9 mouse cellular contexts compared by ENCODE assay signal in the genomic region with DNA sequence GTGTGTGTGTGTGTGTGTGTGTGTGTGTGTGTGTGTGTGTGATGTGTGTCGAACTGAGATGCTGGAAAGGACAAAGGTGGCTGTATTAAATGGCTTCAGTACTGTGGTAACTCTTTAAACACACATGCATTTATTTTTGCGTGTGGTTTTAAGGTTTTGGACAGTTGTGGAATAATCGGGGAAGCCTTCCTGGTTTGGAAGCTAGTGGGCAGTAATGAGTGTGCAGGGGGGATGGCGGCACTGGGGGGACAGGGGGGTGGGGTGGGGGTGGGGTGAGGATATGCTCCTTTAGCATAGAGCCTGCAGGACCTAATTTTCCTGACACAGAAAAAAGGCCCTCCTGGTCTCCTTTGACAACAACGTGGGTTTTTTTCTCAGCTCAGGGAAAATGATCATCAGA. TPM values are rescaled to one million over a fixed set of nuclear protein-coding genes. Genes with fewer than 3 reads are reported as not detected.
DNase-seq lines count a peak whose midpoint lies in the region; ATAC-seq lines count a peak whose summit lies in the region.
"Had no signal": no experiment of that assay in that cellular context is flagged by ENCODE, and none has a peak within 500 bp of the region (broad histone marks: within the 10 kb centered on the region; RNA-seq: fewer than 3 reads in every experiment).

No protein-coding gene starts in this region.

- peak overlapping the region; percentile 94 for H3K4me2 ChIP-seq in lung, embryonic 15.5 days
- H3K4me2 ChIP-seq in forebrain, embryonic 12.5 days = peak overlapping the region; percentile 99
- H3K4me2 ChIP-seq in limb, embryonic 12.5 days = peak overlapping the region; percentile 88

- no peak for ATAC-seq in lung, embryonic 15.5 days (ENCODE audit: borderline replicate concordance, extremely low read depth, low FRiP score, low TSS enrichment)
- no peak for ATAC-seq in forebrain, embryonic 12.5 days (ENCODE audit: low FRiP score)
- no peak for ATAC-seq in limb, embryonic 12.5 days (ENCODE audit: insufficient number of reproducible peaks, insufficient read depth, low FRiP score, low TSS enrichment, low read depth)

- H3K9me3 ChIP-seq in lung, embryonic 15.5 days = no peaks in the 10 kb centered on the region
- H3K9me3 ChIP-seq in forebrain, embryonic 12.5 days = no peaks in the 10 kb centered on the region
- H3K9me3 ChIP-seq in limb, embryonic 12.5 days = no peaks in the 10 kb centered on the region

- no peak overlapping the region for H3K9ac ChIP-seq in lung, embryonic 15.5 days
- peak overlapping the region; percentile 88 for H3K9ac ChIP-seq in forebrain, embryonic 12.5 days
- H3K9ac ChIP-seq in limb, embryonic 12.5 days (replicated peaks) = peak overlapping the region; percentile 94

- peaks cover 58% of the 10 kb centered on the region for H3K27me3 ChIP-seq in lung, embryonic 15.5 days
- peaks cover 4% of the 10 kb centered on the region; the same call in 1 of the 2 replicates for H3K27me3 ChIP-seq in forebrain, embryonic 12.5 days
- peaks cover 7% of the 10 kb centered on the region for H3K27me3 ChIP-seq in limb, embryonic 12.5 days

- peaks cover 69% of the 10 kb centered on the region for H3K4me1 ChIP-seq in lung, embryonic 15.5 days
- H3K4me1 ChIP-seq in forebrain, embryonic 12.5 days = peaks cover 42% of the 10 kb centered on the region
- H3K4me1 ChIP-seq in limb, embryonic 12.5 days (replicated peaks) = peaks cover 61% of the 10 kb centered on the region

- H3K27ac ChIP-seq in lung, embryonic 15.5 days = no peak overlapping the region
- no peak overlapping the region for H3K27ac ChIP-seq in forebrain, embryonic 12.5 days
- no peak overlapping the region for H3K27ac ChIP-seq in limb, embryonic 12.5 days

- WGBS in lung, embryonic 15.5 days = 5% methylated on average over 5 of the region's 5 CpGs
- WGBS in forebrain, embryonic 12.5 days = 5% methylated on average over 5 of the region's 5 CpGs
- WGBS in limb, embryonic 12.5 days = 8% methylated on average over 5 of the region's 5 CpGs

- no peak for DNase-seq in lung, postnatal 25 days (ENCODE audit: low spot score)
- DNase-seq in retina, postnatal 1 day = peak; percentile 25
- no peak for DNase-seq in thymus, postnatal 0 days (ENCODE audit: low spot score)
- DNase-seq in adrenal gland, postnatal 10 days = no peak
- DNase-seq in layer of hippocampus, postnatal 36 days = no peak
- DNase-seq: adrenal gland, adult 8-10 months had no signal

- peak overlapping the region; percentile 74 for H3K4me3 ChIP-seq in lung, embryonic 15.5 days
- peak overlapping the region; percentile 82 for H3K4me3 ChIP-seq in forebrain, embryonic 12.5 days (replicated peaks)
- peak overlapping the region; percentile 92 for H3K4me3 ChIP-seq in limb, embryonic 12.5 days (replicated peaks)

- H3K36me3 ChIP-seq in lung, embryonic 15.5 days = no peaks in the 10 kb centered on the region
- no peaks in the 10 kb centered on the region for H3K36me3 ChIP-seq in forebrain, embryonic 12.5 days (replicated peaks)
- H3K36me3 ChIP-seq in limb, embryonic 12.5 days = no peaks in the 10 kb centered on the region

RNA-seq across cellular contexts. Expression of gene Crim1, which starts 2.2 kb away (rescaled TPM):
- polyA plus RNA-seq in lung, embryonic 15.5 days (2015; fragmentation: Nextera tagmentation; extraction: Ambion mirVana) = 4.4 and 4.7 TPM in 2 replicates
- polyA plus RNA-seq in forebrain, embryonic 12.5 days (2016; fragmentation: Nextera tagmentation; extraction: Ambion mirVana) = 3.1 and 3.8 TPM in 2 replicates
- polyA plus RNA-seq in limb, embryonic 12.5 days (2016; fragmentation: Nextera tagmentation; extraction: Ambion mirVana) = 5.5 and 5.6 TPM in 2 replicates
- 2.2 and 2.4 TPM in 2 replicates for polyA plus RNA-seq in thymus, postnatal 0 days (2015; fragmentation: Nextera tagmentation; extraction: Ambion mirVana)
- 10 to 100 TPM; 28.1 to 31.4 TPM for total RNA-seq in adrenal gland, postnatal 10 days (2021)
- 100 to 1,000 TPM; 137 to 139 TPM for total RNA-seq in layer of hippocampus, postnatal 36 days (2021)
